Mouse (Mus musculus) adipocyte (in vitro differentiated cells): Measurements from ENCODE around the gene Mblac1.
"Not testable (repeated sequence)": the region's sequence is repeated elsewhere in the genome, so short reads cannot be mapped to it uniquely, and the experiment has no call there.

Experiments used
- DNase-seq: peaks from one replicate; pipeline ENCODE4 v3.0.0-alpha.2; 2016; ENCODE audit warnings: low spot score

Gene Mblac1

GRCm38 (mm10) chr5:138216632-138217031 is 22.5 kb downstream of the Mblac1 start:
- DNase-seq: not testable (repeated sequence)

- no peak for DNase-seq
These were observed 25.8 kb downstream of the Mblac1 start for GRCm38 (mm10) chr5:138219864-138220263.

- DNase-seq: peak; percentile 98
These were observed 28.0 kb downstream of the Mblac1 start for GRCm38 (mm10) chr5:138222111-138222510.

GRCm38 (mm10) chr5:138223287-138223686 is 29.2 kb downstream of the Mblac1 start:
- peak; percentile 58 for DNase-seq

GRCm38 (mm10) chr5:138225700-138226099 is 31.6 kb downstream of the Mblac1 start, which contains the start of gene Nxpe5:
Gene Nxpe5 (plus strand): TSS chr5:138225898.
- no peak for DNase-seq

- DNase-seq: no peak
These were observed 32.4 kb downstream of the Mblac1 start for GRCm38 (mm10) chr5:138226491-138226890.

GRCm38 (mm10) chr5:138227367-138227766 is 33.3 kb downstream of the Mblac1 start:
- no peak for DNase-seq

GRCm38 (mm10) chr5:138228026-138228425 is 33.9 kb downstream of the Mblac1 start:
- peak; percentile 69 for DNase-seq

- no peak for DNase-seq
These were observed 35.4 kb downstream of the Mblac1 start for GRCm38 (mm10) chr5:138229511-138229910.

GRCm38 (mm10) chr5:138233778-138234177 is 39.7 kb downstream of the Mblac1 start:
- no peak for DNase-seq

- no peak for DNase-seq
These were observed 40.1 kb downstream of the Mblac1 start for GRCm38 (mm10) chr5:138234224-138234623.

GRCm38 (mm10) chr5:138241511-138241910 is 47.4 kb downstream of the Mblac1 start:
- no peak for DNase-seq
